Mouse (Mus musculus) bone marrow, adult 2 months (tissue): ENCODE data around the gene Stk39.

Experiments
- CTCF ChIP-seq: fragments of 200-500 bp; IDR thresholded peaks from 2 replicates; pipeline ENCODE4 v1.5.1; 2011; ENCODE audit warnings: low read length, control low read depth; ENCODE audit not compliant: control insufficient read depth, insufficient read depth
- POLR2A ChIP-seq: fragments of 200-500 bp; IDR thresholded peaks from 2 replicates; pipeline ENCODE4 v1.6.1; 2011; ENCODE audit warnings: low read depth, mild to moderate bottlenecking, control low read depth, low read length, borderline replicate concordance; ENCODE audit not compliant: control insufficient read depth

DNA sequence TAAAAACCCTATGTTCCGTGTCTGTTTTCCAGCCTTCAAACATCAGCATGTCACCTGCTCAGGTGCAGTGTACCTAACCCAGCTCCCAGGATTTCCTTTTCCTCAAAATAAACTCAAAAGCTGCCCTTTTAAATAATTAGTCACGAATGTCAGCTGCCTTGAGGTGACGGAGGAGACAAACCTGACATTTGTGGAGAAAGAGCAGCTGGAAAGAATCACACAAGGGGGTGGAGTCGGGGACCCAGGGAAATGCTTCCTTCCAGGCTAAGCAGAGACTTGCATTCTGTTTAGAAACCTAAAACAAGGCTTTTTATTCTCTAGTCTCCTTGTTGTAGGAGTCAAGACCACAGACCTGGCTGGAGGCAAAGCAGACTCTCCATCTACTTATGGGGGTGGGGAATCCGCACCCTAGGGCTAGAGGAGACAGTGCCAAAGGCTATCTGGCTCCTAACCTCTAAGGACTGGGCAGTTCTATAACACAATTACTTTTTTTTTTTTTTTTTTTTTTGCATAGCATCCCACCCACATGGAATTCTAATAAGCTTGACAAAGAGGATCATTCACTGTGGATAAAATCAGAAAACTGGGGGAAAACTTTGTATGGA lies 29.9 kb downstream of the Stk39 start:
- no peak for TF ChIP-seq CTCF
- TF ChIP-seq POLR2A: no peak
